10 mouse cellular contexts compared by ENCODE assay signal in genomic region chr1:166127719-166128118, GRCm38 (mm10). TPM values are rescaled to one million over a fixed set of nuclear protein-coding genes. Genes with fewer than 3 reads are reported as not detected.
DNase-seq lines count a peak whose midpoint lies in the region; ATAC-seq lines count a peak whose summit lies in the region.
"Had no signal": no experiment of that assay in that cellular context is flagged by ENCODE, and none has a peak within 500 bp of the region (broad histone marks: within the 10 kb centered on the region; RNA-seq: fewer than 3 reads in every experiment).

Gene Dusp27 (minus strand): TSS chr1:166127922.

- no peak within 1 kb of the TSS for H3K4me2 ChIP-seq in midbrain, embryonic 11.5 days
- H3K4me2 ChIP-seq in midbrain, embryonic 13.5 days (replicated peaks) = no peak within 1 kb of the TSS
- H3K4me2 ChIP-seq in intestine, embryonic 16.5 days (ENCODE audit: low read depth, low read length) = peak within 1 kb of the TSS; percentile 35
- H3K4me2 ChIP-seq in kidney, embryonic 16.5 days (replicated peaks; ENCODE audit: low read depth, low read length) = no peak within 1 kb of the TSS

- no peak within 1 kb of the TSS for H3K9ac ChIP-seq in midbrain, embryonic 11.5 days (ENCODE audit: low read length)
- H3K9ac ChIP-seq in midbrain, embryonic 13.5 days (replicated peaks) = no peak within 1 kb of the TSS
- H3K9ac ChIP-seq in intestine, embryonic 16.5 days (ENCODE audit: low read depth, low read length) = no peak within 1 kb of the TSS
- no peak within 1 kb of the TSS for H3K9ac ChIP-seq in kidney, embryonic 16.5 days (replicated peaks; ENCODE audit: low read length)

- no peaks in the 10 kb centered on the region for H3K4me1 ChIP-seq in midbrain, embryonic 11.5 days (ENCODE audit: control insufficient read depth, insufficient read depth, low read length)
- H3K4me1 ChIP-seq in midbrain, embryonic 13.5 days (replicated peaks) = no peaks in the 10 kb centered on the region
- peaks cover 26% of the 10 kb centered on the region for H3K4me1 ChIP-seq in intestine, embryonic 16.5 days (ENCODE audit: control insufficient read depth, insufficient read depth, low read length)
- H3K4me1 ChIP-seq in kidney, embryonic 16.5 days (ENCODE audit: insufficient read depth, low read length) = peaks cover 21% of the 10 kb centered on the region

- 53% methylated on average over 4 of the region's 4 CpGs for WGBS in midbrain, embryonic 11.5 days
- WGBS in midbrain, embryonic 13.5 days = 70% methylated on average over 4 of the region's 4 CpGs
- WGBS in intestine, embryonic 16.5 days = 40% methylated on average over 4 of the region's 4 CpGs
- WGBS in kidney, embryonic 16.5 days = 40% methylated on average over 4 of the region's 4 CpGs

- H3K27ac ChIP-seq in midbrain, embryonic 11.5 days (ENCODE audit: low read depth, low read length) = no peak within 1 kb of the TSS
- no peak within 1 kb of the TSS for H3K27ac ChIP-seq in midbrain, embryonic 13.5 days
- H3K27ac ChIP-seq in intestine, embryonic 16.5 days (ENCODE audit: low read length) = peak within 1 kb of the TSS; percentile 46
- H3K27ac ChIP-seq in kidney, embryonic 16.5 days (ENCODE audit: low read length) = no peak within 1 kb of the TSS
- H3K27ac ChIP-seq: macrophage had no signal

- H3K36me3 ChIP-seq in midbrain, embryonic 11.5 days (ENCODE audit: control insufficient read depth, insufficient read depth, low read length) = no peaks in the 10 kb centered on the region
- no peaks in the 10 kb centered on the region for H3K36me3 ChIP-seq in midbrain, embryonic 13.5 days
- no peaks in the 10 kb centered on the region for H3K36me3 ChIP-seq in intestine, embryonic 16.5 days (ENCODE audit: control insufficient read depth, insufficient read depth, low read length)
- no peaks in the 10 kb centered on the region for H3K36me3 ChIP-seq in kidney, embryonic 16.5 days (ENCODE audit: insufficient read depth, low read length)

- no peaks in the 10 kb centered on the region for H3K27me3 ChIP-seq in midbrain, embryonic 11.5 days (ENCODE audit: control insufficient read depth, insufficient read depth, low read length)
- H3K27me3 ChIP-seq in midbrain, embryonic 13.5 days = no peaks in the 10 kb centered on the region
- H3K27me3 ChIP-seq in intestine, embryonic 16.5 days (replicated peaks; ENCODE audit: control insufficient read depth, insufficient read depth, low read length) = no peaks in the 10 kb centered on the region
- no peaks in the 10 kb centered on the region for H3K27me3 ChIP-seq in kidney, embryonic 16.5 days (ENCODE audit: insufficient read depth, low read length)

- no peaks in the 10 kb centered on the region; the same call in 1 of the 2 replicates for H3K9me3 ChIP-seq in midbrain, embryonic 11.5 days (ENCODE audit: control insufficient read depth, low read length)
- no peaks in the 10 kb centered on the region for H3K9me3 ChIP-seq in midbrain, embryonic 13.5 days
- no peaks in the 10 kb centered on the region for H3K9me3 ChIP-seq in intestine, embryonic 16.5 days (ENCODE audit: control insufficient read depth, low read length)
- H3K9me3 ChIP-seq in kidney, embryonic 16.5 days (ENCODE audit: low read length) = no peaks in the 10 kb centered on the region

- ATAC-seq in midbrain, embryonic 11.5 days (ENCODE audit: low FRiP score) = no peak
- no peak for ATAC-seq in midbrain, embryonic 13.5 days
- ATAC-seq in intestine, embryonic 16.5 days = no peak
- no peak for ATAC-seq in kidney, embryonic 16.5 days (ENCODE audit: low FRiP score, low TSS enrichment)

- H3K4me3 ChIP-seq in midbrain, embryonic 11.5 days (ENCODE audit: low read depth, low read length) = no peak within 1 kb of the TSS
- H3K4me3 ChIP-seq in midbrain, embryonic 13.5 days (replicated peaks) = no peak within 1 kb of the TSS
- peak within 1 kb of the TSS; percentile 14; the same call in 1 of the 2 replicates for H3K4me3 ChIP-seq in intestine, embryonic 16.5 days (ENCODE audit: low read length)
- H3K4me3 ChIP-seq in kidney, embryonic 16.5 days (ENCODE audit: low read length) = no peak within 1 kb of the TSS

- peak; percentile 86 for DNase-seq in midbrain, embryonic 11.5 days (ENCODE audit: low spot score, missing footprints)
- peak; percentile 84 for DNase-seq in heart, adult 11 months
- no peak for DNase-seq in spleen, adult 12 weeks (ENCODE audit: low spot score)
- DNase-seq in T-cell, adult 2 months (ENCODE audit: low spot score) = no peak
- DNase-seq in right cerebral cortex, postnatal 25 days = no peak
- DNase-seq: retina, postnatal 1 day had no signal

RNA-seq across cellular contexts. Expression of gene Dusp27, which starts in this region (rescaled TPM):
- polyA plus RNA-seq in midbrain, embryonic 11.5 days (2014; fragmentation: Nextera tagmentation; extraction: Ambion mirVana) = 2.3 and 2.4 TPM in 2 replicates
- 1.2 and 1.3 TPM in 2 replicates for polyA plus RNA-seq in midbrain, embryonic 13.5 days (2015; fragmentation: Nextera tagmentation; extraction: Ambion mirVana)
- 1.5 and 1.7 TPM in 2 replicates for polyA plus RNA-seq in intestine, embryonic 16.5 days (2015; fragmentation: Nextera tagmentation; extraction: Ambion mirVana)
- polyA plus RNA-seq in kidney, embryonic 16.5 days (2015; fragmentation: Nextera tagmentation; extraction: Ambion mirVana) = 0.26 and 0.69 TPM in 2 replicates

Comparison
In these comparisons a context has a peak if more than half of its experiments do, and no peak if none do; other contexts are left out.
1. DNase-seq: peak in midbrain, embryonic 11.5 days (single experiment) and heart, adult 11 months (single experiment); none in spleen, adult 12 weeks (single experiment), T-cell, adult 2 months (single experiment) and right cerebral cortex, postnatal 25 days (single experiment).